Mouse (Mus musculus) testis, postnatal 10 days (tissue): ENCODE data around the gene Repin1.

Experiments used
- DNase-seq: peaks from one replicate; pipeline ENCODE4 v3.0.0; 2021; ENCODE audit warnings: low spot score

Gene Repin1

GRCm38 (mm10) chr6:48626464-48626863 lies 32.8 kb downstream of the Repin1 start, which contains the start of gene AI854703:
TSS of gene AI854703 (plus strand) at chr6:48626764.
- no peak for DNase-seq

DNA sequence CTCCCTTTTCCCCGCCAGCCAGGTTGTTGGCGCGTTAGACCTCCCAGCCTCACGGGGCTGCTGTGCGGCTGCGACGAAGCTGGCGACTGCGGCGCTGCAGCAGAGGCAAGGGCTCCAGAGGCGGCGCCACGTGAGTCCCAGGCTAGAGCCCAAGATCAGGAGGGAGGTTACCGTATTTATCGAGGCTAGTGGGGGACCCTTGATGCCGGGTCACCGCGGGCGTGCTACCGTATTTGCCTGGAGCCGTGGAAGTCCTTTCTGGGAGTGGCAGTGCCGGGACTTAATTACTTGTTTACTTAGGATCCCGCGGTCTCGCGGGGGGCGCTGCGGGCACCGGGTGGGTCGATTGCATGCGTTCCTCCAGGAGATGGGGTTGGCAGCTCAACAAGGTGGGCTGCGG lies 33.3 kb downstream of the Repin1 start:
- DNase-seq, result peak; percentile 46

- no peak for DNase-seq
Observed at GRCm38 (mm10) chr6:48627511-48627924, 33.8 kb downstream of the Repin1 start.

DNA sequence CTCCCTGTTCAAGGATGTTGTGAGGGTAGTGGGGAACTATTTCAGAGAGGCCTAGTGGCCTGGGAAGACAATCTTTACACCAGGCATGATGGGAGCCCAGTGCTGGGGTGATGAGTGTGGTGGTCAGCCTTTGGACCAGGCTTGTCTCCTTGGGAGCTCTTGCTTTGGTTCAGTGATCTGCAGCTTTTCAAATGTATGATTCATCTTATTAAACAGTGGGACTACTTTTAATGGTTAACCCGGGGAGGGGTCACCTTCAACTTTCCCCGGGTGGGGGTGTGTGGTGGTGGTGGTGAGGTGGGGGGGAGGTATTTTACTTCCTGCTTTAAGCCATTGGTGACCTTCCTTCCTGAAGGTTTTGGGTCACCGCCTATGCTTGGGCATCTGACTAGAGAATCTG lies 34.7 kb downstream of the Repin1 start:
- no peak for DNase-seq

- DNase-seq, result peak; percentile 48
Observed at GRCm38 (mm10) chr6:48628808-48629660, 35.4 kb downstream of the Repin1 start.

- no peak for DNase-seq
Observed at GRCm38 (mm10) chr6:48629661-48630034, 36.0 kb downstream of the Repin1 start.

DNA sequence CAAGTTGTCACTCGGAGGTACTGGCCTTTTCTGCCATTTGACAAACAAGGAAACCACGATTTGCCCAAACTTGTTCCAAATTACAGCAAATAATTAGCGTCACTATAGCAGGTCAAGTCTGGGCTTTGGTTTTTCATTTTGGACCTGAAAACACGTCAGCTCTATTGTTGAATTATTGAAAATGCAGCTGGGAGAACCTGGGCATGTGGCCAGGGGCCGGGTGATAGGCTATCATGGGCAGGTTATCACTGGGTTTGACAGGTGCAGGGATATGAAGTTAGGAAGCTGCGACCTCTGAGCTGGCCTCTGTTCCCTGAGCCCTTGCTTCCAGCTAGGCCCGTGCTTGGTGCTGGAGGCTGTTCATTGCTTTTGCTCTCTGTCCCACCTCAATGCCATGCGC lies 37.1 kb downstream of the Repin1 start:
- DNase-seq, result no peak

- DNase-seq, result no peak
Observed at GRCm38 (mm10) chr6:48635105-48635504, 41.4 kb downstream of the Repin1 start.

DNA sequence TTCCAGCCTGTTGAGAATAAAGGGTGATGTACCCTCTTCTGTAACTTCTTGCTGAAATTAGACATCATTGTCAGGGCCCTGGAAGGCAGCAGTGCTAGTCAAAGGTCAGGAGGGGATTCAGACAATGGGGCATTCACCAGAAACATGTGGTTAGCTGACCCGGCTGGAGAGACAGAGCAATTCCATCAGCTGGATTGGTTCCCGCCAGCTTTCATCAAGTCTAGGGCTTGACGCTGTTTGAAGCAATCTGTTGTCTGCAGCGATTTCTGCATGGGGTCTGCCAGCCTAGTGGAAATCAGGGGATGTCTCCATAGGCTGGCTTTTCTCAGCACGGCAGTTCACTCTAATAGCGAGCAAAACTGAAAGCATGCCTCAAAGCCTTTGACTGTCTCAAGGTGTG lies 42.8 kb downstream of the Repin1 start:
- peak; percentile 23 for DNase-seq

DNA sequence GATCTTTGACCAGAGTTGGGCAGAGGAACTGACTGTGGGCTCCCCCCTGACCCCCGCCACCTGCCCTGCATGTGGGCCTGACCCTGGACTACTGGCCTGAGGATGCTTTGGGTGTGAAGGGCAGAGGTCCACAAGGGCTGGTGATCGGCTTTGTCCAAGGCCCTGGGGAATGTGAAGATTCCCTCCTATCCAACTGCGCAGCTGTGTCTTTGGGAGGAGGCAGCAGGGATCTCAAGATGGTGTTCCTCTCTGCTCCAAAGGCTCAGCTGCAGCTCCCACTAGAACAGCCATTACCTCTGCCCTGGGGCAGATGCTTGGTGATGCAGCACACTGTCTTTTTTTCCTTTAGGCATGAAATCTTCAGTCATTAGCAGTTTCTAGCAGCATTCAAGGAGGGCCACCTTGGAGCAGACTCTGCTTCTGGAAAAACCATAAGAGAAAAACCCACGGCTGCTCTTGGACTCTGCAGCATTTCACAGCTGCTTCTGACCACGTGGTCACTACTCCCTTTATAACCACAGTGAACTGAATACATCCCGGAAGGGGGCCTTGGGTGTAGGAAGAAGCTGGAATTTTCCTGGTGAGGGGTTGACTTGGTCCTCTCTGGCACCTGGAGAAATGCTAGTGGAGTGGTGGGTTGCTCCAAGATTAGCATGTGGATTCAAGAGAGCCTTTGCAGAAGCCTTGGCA lies 44.3 kb downstream of the Repin1 start:
- DNase-seq, result peak; percentile 32

- no peak for DNase-seq
Observed at GRCm38 (mm10) chr6:48638553-48638952, 44.9 kb downstream of the Repin1 start.

GRCm38 (mm10) chr6:48641391-48641790 lies 47.7 kb downstream of the Repin1 start:
- DNase-seq, result peak; percentile 18

GRCm38 (mm10) chr6:48642764-48643292 lies 49.1 kb downstream of the Repin1 start:
- DNase-seq, result peak; percentile 44

DNA sequence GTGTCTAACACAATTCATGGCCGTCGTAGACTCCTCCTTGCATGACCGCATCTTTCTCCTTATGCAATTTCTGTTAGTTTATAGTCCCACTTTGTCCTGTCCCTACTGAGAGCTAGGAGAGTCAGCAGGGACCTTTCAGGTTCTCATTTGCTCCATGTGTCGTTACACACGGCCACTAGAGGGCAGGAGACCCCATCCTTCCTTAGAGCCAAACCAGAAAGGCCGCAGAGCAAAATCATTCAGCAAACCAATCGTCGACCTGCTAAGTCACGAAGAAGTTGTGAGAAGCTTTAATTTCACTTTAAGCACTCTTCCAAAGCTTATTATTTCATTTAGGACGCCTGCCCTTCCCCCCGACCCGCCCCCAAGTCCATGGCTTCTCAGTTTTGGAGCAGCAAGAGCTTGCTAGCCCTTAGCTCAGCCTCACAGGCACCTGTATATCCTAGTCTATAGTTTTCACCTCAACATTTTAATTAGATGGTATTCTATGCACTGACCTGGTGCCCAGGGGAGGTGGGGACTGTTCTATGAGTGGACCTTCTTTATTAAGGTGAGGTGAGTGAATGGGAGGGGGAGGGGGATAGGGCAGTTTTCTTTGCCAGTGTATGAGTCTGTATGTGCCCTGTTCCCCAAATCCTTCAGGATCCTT lies 52.1 kb downstream of the Repin1 start:
- peak; percentile 74 for DNase-seq

GRCm38 (mm10) chr6:48646309-48646690 lies 52.6 kb downstream of the Repin1 start:
- no peak for DNase-seq

DNA sequence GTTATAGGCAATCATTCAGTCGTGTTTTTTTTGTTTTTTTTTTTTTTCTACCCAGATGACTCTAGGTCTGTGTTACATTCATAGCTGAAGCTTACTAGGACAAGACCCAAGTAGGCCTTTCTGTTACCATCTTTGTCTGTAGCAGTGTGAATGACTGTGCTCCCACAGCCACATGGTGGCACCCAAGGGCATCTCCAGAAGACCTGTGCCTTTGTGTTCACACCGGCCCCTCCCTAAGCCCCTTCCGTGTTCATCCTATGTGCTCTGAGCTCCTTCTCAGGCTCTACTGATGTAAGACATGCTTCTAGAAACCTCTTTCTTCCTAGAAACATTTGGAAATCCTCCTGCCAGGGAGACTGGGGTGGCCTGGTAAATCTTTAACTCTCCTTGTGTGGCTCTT lies 53.3 kb downstream of the Repin1 start, which contains the start of gene Gimap8:
Gene Gimap8 (plus strand): TSS at position 240 of the 400 bp plus-strand sequence.
- DNase-seq, result peak; percentile 41

- peak; percentile 26 for DNase-seq
Observed at GRCm38 (mm10) chr6:48647611-48648010, 53.9 kb downstream of the Repin1 start.
